Mouse (Mus musculus) liver, embryonic 14.5 days (tissue): ENCODE results near the gene Dok5. TPM values are rescaled to one million over a fixed set of nuclear protein-coding genes. Genes with fewer than 3 reads are reported as not detected.

Experiments
- ATAC-seq: fragments of 200-750 bp; cut with Nextera tagmentation; 2 replicates; pipeline ENCODE4 v1.8.0; 2017; ENCODE audit warnings: moderate number of reproducible peaks, mild to moderate bottlenecking, moderate library complexity; ENCODE audit not compliant: insufficient read depth
- DNase-seq, 3 experiments: peaks; one replicate each; pipeline ENCODE4 v3.0.0-alpha.2; 2012 to 2013; ENCODE audit warnings: low read depth in 3 of 3, low spot score in 3 of 3
- H3K27ac ChIP-seq: fragments of 300-500 bp; sonication (generic); 2 replicates; pipeline ENCODE4 v1.5.1; 2014; ENCODE audit warnings: moderate library complexity, mild to moderate bottlenecking, control low read depth, inconsistent platforms
- H3K27me3 ChIP-seq: fragments of 300-500 bp; sonication (generic); 2 replicates; pipeline ENCODE4 v1.6.1; 2014; ENCODE audit warnings: mild to moderate bottlenecking, low read length, moderate library complexity; ENCODE audit not compliant: control insufficient read depth, insufficient read depth
- H3K36me3 ChIP-seq: fragments of 300-500 bp; sonication (generic); replicated peaks from 2 replicates; pipeline ENCODE4 v1.6.1; 2014; ENCODE audit warnings: low read depth; ENCODE audit not compliant: control insufficient read depth, insufficient read depth
- H3K4me1 ChIP-seq, 2 experiments: fragments of 200-500 bp in 1 of 2; fragments of 300-500 bp in 1 of 2; sonication (generic) in 1 of 2; replicated peaks; 2 replicates each; pipeline ENCODE4 v1.6.1; 2012 to 2014; ENCODE audit warnings: antibody characterized with exemption in 1 of 2, inconsistent platforms in 1 of 2, low read length in 1 of 2; ENCODE audit not compliant: control insufficient read depth in 2 of 2, insufficient read depth in 2 of 2
- H3K4me2 ChIP-seq: fragments of 300-500 bp; sonication (generic); 2 replicates; pipeline ENCODE4 v1.6.1; 2014; ENCODE audit warnings: low read depth, mild to moderate bottlenecking, control low read depth, moderate library complexity
- H3K4me3 ChIP-seq, 2 experiments: fragments of 200-500 bp in 1 of 2; fragments of 300-500 bp in 1 of 2; sonication (generic) in 1 of 2; 2 replicates each; pipeline ENCODE4 v1.5.1; 2012 to 2014; ENCODE audit warnings: low read depth in 2 of 2, low read length in 2 of 2, mild to moderate bottlenecking in 2 of 2, control low read depth in 1 of 2, inconsistent platforms in 1 of 2, moderate library complexity in 1 of 2; ENCODE audit not compliant: insufficient read depth in 1 of 2
- H3K9ac ChIP-seq: fragments of 300-500 bp; sonication (generic); replicated peaks from 2 replicates; pipeline ENCODE4 v1.6.1; 2014; ENCODE audit warnings: mild to moderate bottlenecking, control low read depth, moderate library complexity
- H3K9me3 ChIP-seq: fragments of 300-500 bp; sonication (generic); 2 replicates; pipeline ENCODE4 v1.6.1; 2016; ENCODE audit warnings: low read length, mixed read lengths; ENCODE audit not compliant: control insufficient read depth
- CTCF ChIP-seq: IDR thresholded peaks from 2 replicates; pipeline ENCODE4 v1.5.1; 2016; ENCODE audit warnings: antibody characterized with exemption, low read depth, control low read depth
- EP300 ChIP-seq: IDR thresholded peaks from 2 replicates; pipeline ENCODE4 v1.6.1; 2016; ENCODE audit warnings: antibody characterized with exemption, low read depth
- WGBS: fragments of 180-500 bp; shearing (Covaris S2); extraction: QIAGEN DNeasy Blood & Tissue Kit; methylation state at CpG from one replicate; pipeline ENCODE4 v1.1.7; 2014; ENCODE audit not compliant: insufficient replicate concordance; 5-methylcytosine and 5-hydroxymethylcytosine counted together
- polyA plus RNA-seq, 2 experiments: library from polyadenylated mRNA; depleted of rRNA in 1 of 2; stranded (reverse) in 1 of 2; unstranded in 1 of 2; fragments of >200 nt; fragmentation: Nextera tagmentation in 1 of 2; extraction: Ambion mirVana in 1 of 2; gene quantifications; 2 replicates each; pipeline versions ENCODE4 v1.2.1 to v1.2.3; 2012 to 2014

Gene Dok5
- polyA plus RNA-seq, 2 experiments, result 0.15 to 0.19 TPM

- ATAC-seq (no peak), DNase-seq (no peak)
- H3K4me3 ChIP-seq, result no peak overlapping the region
- H3K4me2 ChIP-seq, result no peak overlapping the region
- H3K4me1 ChIP-seq, result no peaks in the 10 kb centered on the region
- TF ChIP-seq CTCF (no peak), EP300 (no peak)
- H3K9ac ChIP-seq, result no peak overlapping the region
- no peaks in the 10 kb centered on the region for H3K9me3 ChIP-seq
- no peak overlapping the region for H3K27ac ChIP-seq
- WGBS, result 49% methylated on average over 3 of the region's 3 CpGs
- no peaks in the 10 kb centered on the region for H3K36me3 ChIP-seq
- no peaks in the 10 kb centered on the region for H3K27me3 ChIP-seq
These were observed 139.9 kb downstream of the Dok5 start for GRCm38 (mm10) chr2:170871469-170871868.

GRCm38 (mm10) chr2:170873382-170873781, 141.8 kb downstream of the Dok5 start:
- no peaks in the 10 kb centered on the region for H3K27me3 ChIP-seq
- H3K4me2 ChIP-seq, result no peak overlapping the region
- H3K36me3 ChIP-seq, result no peaks in the 10 kb centered on the region
- H3K4me1 ChIP-seq, result no peaks in the 10 kb centered on the region
- 10% methylated on average over 8 of the region's 8 CpGs for WGBS
- H3K9me3 ChIP-seq, result no peaks in the 10 kb centered on the region
- DNase-seq (peak; percentile 6 to 20 (median 9)), ATAC-seq (no peak)
- no peak overlapping the region for H3K9ac ChIP-seq
- TF ChIP-seq EP300, result no peak
- TF ChIP-seq CTCF, result peak; percentile 78
- no peak overlapping the region for H3K4me3 ChIP-seq
- H3K27ac ChIP-seq, result no peak overlapping the region

- Histone ChIP-seq H3K4me1 (no peaks in the 10 kb centered on the region), H3K9me3 (no peaks in the 10 kb centered on the region), H3K27ac (no peak overlapping the region), H3K9ac (no peak overlapping the region), H3K4me2 (no peak overlapping the region), H3K27me3 (no peaks in the 10 kb centered on the region), H3K4me3 (no peak overlapping the region), H3K36me3 (no peaks in the 10 kb centered on the region)
- ATAC-seq (no peak), DNase-seq (peak in 2 of 3 experiments; percentile 23 to 24)
- WGBS, result 4% methylated on average over 4 of the region's 4 CpGs
- TF ChIP-seq CTCF (peak; percentile 80), EP300 (no peak)
These were observed 145.9 kb downstream of the Dok5 start for GRCm38 (mm10) chr2:170877515-170877914.

GRCm38 (mm10) chr2:170877936-170878335, 146.3 kb downstream of the Dok5 start:
- Histone ChIP-seq H3K4me2 (no peak overlapping the region), H3K9ac (no peak overlapping the region), H3K36me3 (no peaks in the 10 kb centered on the region), H3K27me3 (no peaks in the 10 kb centered on the region), H3K4me3 (no peak overlapping the region), H3K4me1 (no peaks in the 10 kb centered on the region), H3K27ac (no peak overlapping the region), H3K9me3 (no peaks in the 10 kb centered on the region)
- no peak for ATAC-seq
- no peak for DNase-seq
- TF ChIP-seq EP300, result no peak
- TF ChIP-seq CTCF, result no peak
- WGBS, result 48% methylated on average over 5 of the region's 5 CpGs

- Histone ChIP-seq H3K4me1 (no peaks in the 10 kb centered on the region), H3K27ac (no peak overlapping the region), H3K36me3 (no peaks in the 10 kb centered on the region), H3K27me3 (no peaks in the 10 kb centered on the region), H3K4me3 (no peak overlapping the region), H3K9ac (no peak overlapping the region), H3K9me3 (no peaks in the 10 kb centered on the region), H3K4me2 (no peak overlapping the region)
- WGBS, result 54% methylated on average over 4 of the region's 4 CpGs
- ATAC-seq, result no peak
- no peak for TF ChIP-seq CTCF
- no peak for TF ChIP-seq EP300
- DNase-seq, result no peak
These were observed 152.7 kb downstream of the Dok5 start for GRCm38 (mm10) chr2:170884209-170884801.
